Mouse (Mus musculus) thymus, adult 2 months (tissue): Measurements from ENCODE around the gene Med23. TPM values are rescaled to one million over a fixed set of nuclear protein-coding genes. Genes with fewer than 3 reads are reported as not detected.

ENCODE experiments used
- DNase-seq: peaks from one replicate; pipeline ENCODE4 v3.0.0; 2021
- H3K27ac ChIP-seq: fragments of 200-500 bp; 2 replicates; pipeline ENCODE4 v1.5.1; 2012; ENCODE audit warnings: low read length, control low read depth; ENCODE audit not compliant: control insufficient read depth, insufficient read depth
- H3K27me3 ChIP-seq: fragments of 200-500 bp; 2 replicates; pipeline ENCODE4 v1.6.1; 2012; ENCODE audit warnings: mild to moderate bottlenecking, low read length, moderate library complexity, mixed read lengths; ENCODE audit not compliant: control insufficient read depth, insufficient read depth
- H3K36me3 ChIP-seq: fragments of 200-500 bp; 2 replicates; pipeline ENCODE4 v1.6.1; 2012; ENCODE audit warnings: mild to moderate bottlenecking, low read length, moderate library complexity; ENCODE audit not compliant: control insufficient read depth, insufficient read depth
- H3K4me1 ChIP-seq: fragments of 200-500 bp; replicated peaks from 2 replicates; pipeline ENCODE4 v1.6.1; 2012; ENCODE audit warnings: low read length; ENCODE audit not compliant: control insufficient read depth, insufficient read depth
- H3K4me3 ChIP-seq: fragments of 200-500 bp; 2 replicates; pipeline ENCODE4 v1.5.1; 2012; ENCODE audit warnings: mild to moderate bottlenecking, low read length, control low read depth, moderate library complexity; ENCODE audit not compliant: control insufficient read depth, insufficient read depth
- CTCF ChIP-seq: fragments of 200-500 bp; IDR thresholded peaks from 2 replicates; pipeline ENCODE4 v1.5.1; 2012; ENCODE audit warnings: mild to moderate bottlenecking, control low read depth, low read length, moderate library complexity, borderline replicate concordance; ENCODE audit not compliant: control insufficient read depth, poor library complexity, insufficient read depth; ENCODE audit errors: extremely low read depth
- POLR2A ChIP-seq: fragments of 200-500 bp; IDR thresholded peaks from 2 replicates; pipeline ENCODE4 v1.6.1; 2012; ENCODE audit warnings: mild to moderate bottlenecking, low read length, control low read depth, moderate library complexity; ENCODE audit not compliant: control insufficient read depth, poor library complexity, insufficient read depth; ENCODE audit errors: extremely low read depth
- WGBS: fragments of 180-500 bp; shearing (Covaris S2); methylation state at CpG from one replicate; pipeline ENCODE4 v1.1.7; 2018; 5-methylcytosine and 5-hydroxymethylcytosine counted together
- polyA plus RNA-seq: library from polyadenylated mRNA; depleted of rRNA; stranded (reverse); fragments of >200 nt; gene quantifications from 2 replicates; pipeline ENCODE4 v1.2.3, GENCODE M21; 2012

The Med23 gene
- polyA plus RNA-seq, 1 experiment: 28.9 TPM

DNA sequence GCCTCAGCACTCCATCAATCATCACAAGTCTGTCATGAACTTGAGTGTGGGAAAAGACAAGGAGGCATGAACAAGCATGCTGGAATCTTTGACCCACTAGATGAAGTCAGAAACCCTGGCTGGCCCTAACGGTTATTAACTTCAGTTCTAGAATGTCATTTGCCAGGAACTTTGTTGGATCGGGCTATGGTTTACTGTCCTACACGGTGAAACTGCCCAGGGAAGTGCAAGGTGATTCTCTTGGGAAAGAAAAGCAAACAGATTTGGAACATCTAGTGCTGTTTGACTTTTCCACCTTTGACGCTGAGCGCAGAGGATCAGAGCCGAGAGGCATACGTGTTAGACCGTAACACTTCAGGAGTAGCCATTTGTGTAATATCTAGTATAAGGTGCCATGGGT lies 81.8 kb downstream of the Med23 start:
- Histone ChIP-seq H3K36me3 (no peaks in the 10 kb centered on the region), H3K4me3 (no peak overlapping the region), H3K27ac (no peak overlapping the region), H3K4me1 (no peaks in the 10 kb centered on the region), H3K27me3 (no peaks in the 10 kb centered on the region)
- 93% methylated on average over 8 of the region's 8 CpGs for WGBS
- DNase-seq: no peak
- TF ChIP-seq CTCF (no peak), POLR2A (no peak)

DNA sequence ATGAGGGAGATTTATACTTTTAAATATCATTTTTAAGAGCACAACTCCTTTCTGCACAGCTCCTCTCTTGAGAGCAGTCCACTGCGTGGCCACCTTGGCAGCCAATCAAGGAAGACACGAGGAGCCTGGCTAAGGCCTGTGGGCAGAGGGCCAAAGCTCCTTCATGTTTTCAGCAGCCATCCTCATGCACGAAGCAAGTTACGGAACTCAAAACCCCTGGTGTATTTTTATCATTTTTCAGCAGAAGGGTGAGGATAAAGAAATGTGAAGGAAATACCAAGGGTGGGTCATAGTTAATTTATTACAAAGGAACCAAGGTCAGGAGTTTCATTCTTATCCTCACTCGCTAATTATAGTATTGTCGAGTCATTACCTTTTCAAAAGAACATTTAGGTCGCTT lies 82.8 kb downstream of the Med23 start:
- H3K27me3 ChIP-seq: no peaks in the 10 kb centered on the region
- no peak for DNase-seq
- no peak overlapping the region for H3K4me3 ChIP-seq
- no peak overlapping the region for H3K27ac ChIP-seq
- TF ChIP-seq CTCF (no peak), POLR2A (no peak)
- H3K36me3 ChIP-seq: no peaks in the 10 kb centered on the region
- 74% methylated on average over 7 of the region's 7 CpGs for WGBS
- H3K4me1 ChIP-seq: no peaks in the 10 kb centered on the region

DNA sequence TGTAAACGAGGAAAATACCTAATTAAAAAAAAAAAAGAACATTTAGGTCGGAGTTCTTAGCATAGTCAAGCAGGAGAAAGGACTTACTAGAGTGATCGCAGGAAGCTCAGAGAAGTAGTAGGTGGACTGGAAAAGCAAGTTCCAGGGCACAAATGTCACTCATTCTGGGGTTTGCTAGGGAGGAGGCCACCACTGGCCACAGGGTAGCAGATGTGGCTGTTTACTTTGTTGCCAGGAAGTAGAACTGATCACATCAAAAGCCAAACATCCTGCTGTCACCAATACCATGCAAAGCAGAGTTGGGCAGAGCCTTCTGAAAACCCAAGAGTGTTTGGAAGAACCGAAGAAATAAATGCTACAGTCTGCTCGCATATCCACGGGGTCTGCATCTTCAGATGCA lies 84.1 kb downstream of the Med23 start:
- TF ChIP-seq CTCF (no peak), POLR2A (no peak)
- no peak overlapping the region for H3K27ac ChIP-seq
- H3K4me3 ChIP-seq: no peak overlapping the region
- no peak for DNase-seq
- WGBS: 86% methylated on average over 6 of the region's 6 CpGs
- no peaks in the 10 kb centered on the region for H3K27me3 ChIP-seq
- H3K36me3 ChIP-seq: no peaks in the 10 kb centered on the region
- no peaks in the 10 kb centered on the region for H3K4me1 ChIP-seq

DNA sequence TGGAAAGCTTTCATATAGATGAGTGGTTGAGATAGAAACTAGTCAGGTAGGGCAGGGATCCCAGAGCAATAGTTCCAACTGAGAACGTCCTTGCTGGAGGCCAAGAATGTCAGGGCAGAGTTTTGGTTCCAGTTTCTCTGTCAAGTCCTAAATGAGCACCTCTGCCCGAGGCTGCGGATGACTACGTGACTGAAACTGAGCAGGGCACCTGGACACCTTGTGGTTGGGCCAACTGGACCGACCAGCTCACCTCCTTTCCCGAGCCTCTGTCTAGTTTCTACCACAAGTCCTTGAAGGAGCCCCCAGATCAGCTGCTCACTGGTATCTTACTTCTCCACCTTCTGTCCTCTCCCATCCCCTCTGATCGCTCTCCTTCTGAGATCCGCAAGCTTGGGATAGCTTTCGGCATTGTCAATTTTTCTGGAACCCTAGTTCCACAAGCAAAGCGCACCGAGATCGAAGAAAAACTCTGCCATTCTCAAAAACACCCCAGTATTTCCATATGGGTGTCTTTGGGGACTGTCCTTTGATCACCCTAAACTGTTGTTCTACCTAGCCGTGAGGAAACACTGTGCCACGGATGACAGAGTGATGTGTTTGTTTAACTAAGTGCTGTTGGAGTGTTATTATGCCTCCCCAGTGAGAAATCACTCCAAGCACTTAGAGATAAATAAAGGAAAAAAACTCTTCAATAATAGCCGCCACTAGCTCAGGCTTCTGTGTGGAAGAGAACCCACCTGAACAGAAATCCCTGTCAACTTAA lies 88.7 kb downstream of the Med23 start:
- no peaks in the 10 kb centered on the region for H3K36me3 ChIP-seq
- no peaks in the 10 kb centered on the region for H3K4me1 ChIP-seq
- no peak for DNase-seq
- TF ChIP-seq CTCF (no peak), POLR2A (no peak)
- no peak overlapping the region for H3K4me3 ChIP-seq
- 87% methylated on average over 15 of the region's 15 CpGs for WGBS
- H3K27me3 ChIP-seq: no peaks in the 10 kb centered on the region
- no peak overlapping the region for H3K27ac ChIP-seq

DNA sequence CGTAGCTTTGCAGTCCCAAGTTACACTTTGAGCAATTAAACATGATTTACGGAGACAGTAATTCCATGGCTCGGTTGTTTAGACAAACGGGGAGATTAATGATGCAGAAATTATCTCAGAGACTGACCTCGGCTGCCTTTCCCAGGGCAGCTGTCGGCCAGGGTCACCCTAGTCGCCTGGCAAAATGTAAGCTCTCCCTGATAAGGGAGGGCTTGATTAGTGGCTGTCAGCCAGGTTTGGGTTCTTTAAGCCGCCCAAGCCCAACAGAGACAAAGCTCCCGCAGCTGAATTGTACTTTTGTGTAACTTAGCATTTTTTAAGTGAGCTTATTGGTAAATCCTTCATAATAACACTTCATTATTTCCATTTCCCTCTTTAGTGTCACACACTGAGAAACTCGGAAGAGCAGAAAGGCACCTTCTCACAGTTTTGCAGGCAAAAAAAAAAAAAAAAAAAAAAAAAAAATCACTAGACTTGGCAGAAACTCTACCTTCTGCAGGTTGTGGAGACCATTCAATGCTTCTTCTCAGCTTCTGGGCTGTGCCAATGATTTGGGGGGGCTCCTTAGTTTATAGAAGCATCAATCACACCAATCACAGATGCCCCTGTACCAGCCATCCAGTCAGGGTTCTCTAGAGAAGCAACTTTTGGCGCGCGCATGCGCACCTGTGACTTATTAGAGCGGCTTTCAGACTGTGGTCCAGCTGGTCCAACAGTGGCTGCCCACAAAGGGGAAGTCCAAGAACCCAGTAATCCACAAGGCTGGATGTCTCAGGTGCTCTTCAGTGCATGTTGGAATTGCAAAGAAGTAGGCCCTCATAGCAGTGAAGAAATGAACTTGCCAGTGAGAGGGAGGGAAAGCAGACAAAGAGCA lies 89.5 kb downstream of the Med23 start:
- Histone ChIP-seq H3K27ac (no peak overlapping the region), H3K27me3 (no peaks in the 10 kb centered on the region), H3K36me3 (no peaks in the 10 kb centered on the region), H3K4me1 (no peaks in the 10 kb centered on the region), H3K4me3 (no peak overlapping the region)
- no peak for TF ChIP-seq CTCF
- TF ChIP-seq POLR2A: no peak
- no peak for DNase-seq
- 86% methylated on average over 15 of the region's 15 CpGs for WGBS

DNA sequence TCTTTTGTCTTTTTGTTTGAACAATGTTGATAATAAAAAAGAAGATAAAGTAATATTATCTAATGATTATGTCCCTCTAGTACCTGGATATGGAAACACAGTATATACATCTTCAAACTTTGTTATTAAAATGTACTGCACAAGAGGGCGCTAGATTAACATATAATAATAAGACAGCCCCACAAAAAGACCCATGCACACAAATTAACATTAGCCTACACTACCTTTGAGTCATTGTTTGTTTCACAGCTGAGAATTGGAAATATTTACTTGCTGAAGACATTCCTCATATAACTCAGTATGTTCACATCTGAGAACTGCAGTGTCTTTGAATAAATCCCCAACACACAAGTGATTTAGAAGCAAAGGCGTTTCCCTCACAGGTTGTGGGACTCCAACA lies 91.3 kb downstream of the Med23 start:
- H3K27me3 ChIP-seq: no peaks in the 10 kb centered on the region
- no peaks in the 10 kb centered on the region for H3K36me3 ChIP-seq
- TF ChIP-seq POLR2A (no peak), CTCF (no peak)
- no peak overlapping the region for H3K27ac ChIP-seq
- no peaks in the 10 kb centered on the region for H3K4me1 ChIP-seq
- DNase-seq: no peak
- no peak overlapping the region for H3K4me3 ChIP-seq
- WGBS: 46% methylated on average over 2 of the region's 2 CpGs
